Mouse (Mus musculus): ENCODE data around the gene Tmem184c. TPM values are rescaled to one million over a fixed set of nuclear protein-coding genes. Genes with fewer than 3 reads are reported as not detected.
A peak's percentile ranks its signal among the peaks of the same experiment; 100 is the strongest.

The Tmem184c gene
- total RNA-seq, 1 experiment = 56.8 TPM

GRCm38 (mm10) chr8:77552491-77552890 lies 58.0 kb downstream of the Tmem184c start:
- no peak overlapping the region for H3K27ac ChIP-seq (ENCODE audit: insufficient read depth, low read depth, low read length, poor library complexity, severe bottlenecking)
- no peak for TF ChIP-seq CHD2 (IDR thresholded peaks at IDR 0.05; ENCODE audit: low read depth, low read length)
- no peak for TF ChIP-seq ZC3H11A (IDR thresholded peaks at IDR 0.05; ENCODE audit: borderline replicate concordance, low read depth, low read length)
- TF ChIP-seq HCFC1 (IDR thresholded peaks at IDR 0.05; ENCODE audit: borderline replicate concordance, insufficient read depth, low read length) = no peak
- no peak for TF ChIP-seq MAFK (IDR thresholded peaks at IDR 0.05; ENCODE audit: insufficient read depth, low read depth, low read length)
- no peak for TF ChIP-seq ZNF384 (IDR thresholded peaks at IDR 0.05; ENCODE audit: low read depth, low read length)
- peaks cover 10% of the 10 kb centered on the region for H3K36me3 ChIP-seq (ENCODE audit: control insufficient read depth, insufficient read depth, low read length, poor library complexity, severe bottlenecking)
- no peak overlapping the region for H3K4me3 ChIP-seq (ENCODE audit: insufficient read depth in 1 of 2, low read depth in 1 of 2, low read length in 2 of 2, poor library complexity in 1 of 2, severe bottlenecking in 1 of 2)
- no peaks in the 10 kb centered on the region for H3K4me1 ChIP-seq (ENCODE audit: control insufficient read depth in 2 of 2, insufficient read depth in 2 of 2, low read length in 2 of 2, poor library complexity in 1 of 2)
- in situ Hi-C loops (cut with MboI; ENCODE audit: low sequenced_read_pairs in 2 of 2, unreplicated experiment in 2 of 2) = no loop called here
- no peak overlapping the region for H3K9ac ChIP-seq (ENCODE audit: insufficient read depth, low read depth, low read length, poor library complexity, severe bottlenecking)
- DNase-seq (ENCODE audit: low read depth, low spot score) = no peak
- no peaks in the 10 kb centered on the region for H3K9me3 ChIP-seq (ENCODE audit: control insufficient read depth, insufficient read depth, low read depth, low read length)

GRCm38 (mm10) chr8:77549881-77550580 lies 60.5 kb downstream of the Tmem184c start:
- no peak overlapping the region for H3K27ac ChIP-seq (ENCODE audit: insufficient read depth, low read depth, low read length, poor library complexity, severe bottlenecking)
- TF ChIP-seq CHD2 (IDR thresholded peaks at IDR 0.05; ENCODE audit: low read depth, low read length) (no peak), MAFK (IDR thresholded peaks at IDR 0.05; ENCODE audit: insufficient read depth, low read depth, low read length) (no peak), HCFC1 (IDR thresholded peaks at IDR 0.05; ENCODE audit: borderline replicate concordance, insufficient read depth, low read length) (no peak), ZC3H11A (IDR thresholded peaks at IDR 0.05; ENCODE audit: borderline replicate concordance, low read depth, low read length) (no peak), ZNF384 (IDR thresholded peaks at IDR 0.05; ENCODE audit: low read depth, low read length) (no peak)
- no peaks in the 10 kb centered on the region for H3K9me3 ChIP-seq (ENCODE audit: control insufficient read depth, insufficient read depth, low read depth, low read length)
- in situ Hi-C loops (cut with MboI; ENCODE audit: low sequenced_read_pairs in 2 of 2, unreplicated experiment in 2 of 2) = no loop called here
- no peaks in the 10 kb centered on the region for H3K4me1 ChIP-seq (ENCODE audit: control insufficient read depth in 2 of 2, insufficient read depth in 2 of 2, low read length in 2 of 2, poor library complexity in 1 of 2)
- no peak for DNase-seq (ENCODE audit: low read depth, low spot score)
- H3K9ac ChIP-seq (ENCODE audit: insufficient read depth, low read depth, low read length, poor library complexity, severe bottlenecking) = peak overlapping the region; percentile 94
- H3K36me3 ChIP-seq (ENCODE audit: control insufficient read depth, insufficient read depth, low read length, poor library complexity, severe bottlenecking) = peaks cover 5% of the 10 kb centered on the region
- H3K4me3 ChIP-seq (ENCODE audit: insufficient read depth in 1 of 2, low read depth in 1 of 2, low read length in 2 of 2, poor library complexity in 1 of 2, severe bottlenecking in 1 of 2) = peak overlapping the region; percentile 84 to 86

DNA sequence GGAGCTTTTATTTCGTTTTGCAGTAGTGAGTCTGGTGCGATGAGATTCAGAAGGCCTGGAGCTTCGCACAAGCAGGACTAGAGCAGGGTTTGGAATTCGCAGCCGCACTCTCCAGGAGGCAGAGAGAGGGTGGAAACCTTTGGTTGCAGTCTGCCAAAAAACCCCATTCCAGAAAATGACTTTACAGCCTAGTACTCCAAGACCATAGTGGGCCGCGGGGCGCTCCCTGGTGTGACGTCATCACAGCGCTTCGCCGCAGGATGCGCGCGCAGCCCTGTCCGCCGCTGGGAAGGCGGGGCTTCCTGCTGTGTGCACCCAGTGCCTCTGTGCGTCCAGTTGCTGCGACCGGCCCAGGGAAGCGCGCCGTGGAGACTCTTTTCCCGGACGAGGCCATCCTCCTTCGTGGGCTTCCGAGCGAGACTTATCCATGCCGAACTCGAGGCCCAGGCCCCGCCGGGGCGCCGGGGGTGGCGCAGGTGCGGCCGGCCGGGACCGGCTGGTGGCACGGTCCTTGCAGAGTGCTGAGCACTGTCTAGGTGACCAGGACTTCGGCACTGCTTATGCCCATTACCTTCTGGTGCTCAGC lies 61.3 kb downstream of the Tmem184c start, which contains the start of gene Prmt9:
TSS of gene Prmt9 (plus strand) at position 277 of the 586 bp plus-strand sequence.
- no peaks in the 10 kb centered on the region for H3K4me1 ChIP-seq (ENCODE audit: control insufficient read depth in 2 of 2, insufficient read depth in 2 of 2, low read length in 2 of 2, poor library complexity in 1 of 2)
- peaks cover 5% of the 10 kb centered on the region for H3K36me3 ChIP-seq (ENCODE audit: control insufficient read depth, insufficient read depth, low read length, poor library complexity, severe bottlenecking)
- DNase-seq (ENCODE audit: low read depth, low spot score) = peak; percentile 69
- TF ChIP-seq ZNF384 (IDR thresholded peaks at IDR 0.05; ENCODE audit: low read depth, low read length) (no peak), MAFK (IDR thresholded peaks at IDR 0.05; ENCODE audit: insufficient read depth, low read depth, low read length) (no peak), HCFC1 (IDR thresholded peaks at IDR 0.05; ENCODE audit: borderline replicate concordance, insufficient read depth, low read length) (no peak), CHD2 (IDR thresholded peaks at IDR 0.05; ENCODE audit: low read depth, low read length) (no peak), ZC3H11A (IDR thresholded peaks at IDR 0.05; ENCODE audit: borderline replicate concordance, low read depth, low read length) (no peak)
- in situ Hi-C loops (cut with MboI; ENCODE audit: low sequenced_read_pairs in 2 of 2, unreplicated experiment in 2 of 2) = no loop called here
- H3K9me3 ChIP-seq (ENCODE audit: control insufficient read depth, insufficient read depth, low read depth, low read length) = no peaks in the 10 kb centered on the region
- H3K27ac ChIP-seq (ENCODE audit: insufficient read depth, low read depth, low read length, poor library complexity, severe bottlenecking) = no peak within 1 kb of the TSS
- H3K4me3 ChIP-seq (ENCODE audit: insufficient read depth in 1 of 2, low read depth in 1 of 2, low read length in 2 of 2, poor library complexity in 1 of 2, severe bottlenecking in 1 of 2) = peak within 1 kb of the TSS; percentile 84 to 86
- H3K9ac ChIP-seq (ENCODE audit: insufficient read depth, low read depth, low read length, poor library complexity, severe bottlenecking) = peak within 1 kb of the TSS; percentile 94

Other genes with a start within 250 kb of the Tmem184c start
- 6.9 and 10.8 TPM in 2 replicates for gene Arhgap10, start 92.7 kb downstream of the Tmem184c start, total RNA-seq (2012; rRNA removed)
- 11.9 and 18.2 TPM in 2 replicates for gene Prmt9, start 61.3 kb downstream of the Tmem184c start, total RNA-seq (2012; rRNA removed)
- 0.11 and 0.40 TPM in 2 replicates for gene Ednra, start 113.8 kb upstream of the Tmem184c start, total RNA-seq (2012; rRNA removed)

Measured in ES-E14 (cell line).